Mouse (Mus musculus) layer of hippocampus, postnatal 25 days (tissue): Measurements from ENCODE around the gene Ppp1r14c. TPM values are rescaled to one million over a fixed set of nuclear protein-coding genes. Genes with fewer than 3 reads are reported as not detected.

Experiments used
- microRNA-seq, 2 experiments: library from miRNA; unstranded; fragments of <30 nt; microRNA quantifications; one replicate each; pipeline ENCODE4 v1.2.0; 2021
- total RNA-seq, 2 experiments: library from RNA; stranded (reverse); gene quantifications; 2 replicates each; pipeline ENCODE4 v1.2.3; 2021

Ppp1r14c gene
- total RNA-seq, 2 experiments from 2014 or later: 28.4 to 32.0 TPM

Small RNAs within 50 kb of the gene (microRNA-seq; reads per million reads assigned to microRNA genes)
- gene Gm24482: 0 reads per million in 2 experiments

Other genes with a start within 250 kb of the Ppp1r14c start
- gene H60c, start 98.3 kb upstream of the Ppp1r14c start, total RNA-seq: not detected
- 1 to 10 TPM; 7.7 to 9.5 TPM for gene Iyd, start 174.2 kb downstream of the Ppp1r14c start, total RNA-seq